Mouse (Mus musculus) ES-Bruce4 (cell line): ENCODE measurements around the gene Vps8. TPM values are rescaled to one million over a fixed set of nuclear protein-coding genes. Genes with fewer than 3 reads are reported as not detected.

ENCODE experiments used
- H3K27ac ChIP-seq: 2 replicates; pipeline ENCODE4 v1.5.1; 2012; ENCODE audit warnings: low read length, inconsistent platforms; ENCODE audit not compliant: insufficient read depth
- H3K27me3 ChIP-seq: 2 replicates; pipeline ENCODE4 v1.6.1; 2012; ENCODE audit warnings: mild to moderate bottlenecking, low read length, inconsistent platforms; ENCODE audit not compliant: control insufficient read depth, poor library complexity, insufficient read depth, severe bottlenecking
- H3K36me3 ChIP-seq: 2 replicates; pipeline ENCODE4 v1.6.1; 2012; ENCODE audit warnings: inconsistent platforms, mild to moderate bottlenecking, low read length, moderate library complexity; ENCODE audit not compliant: control insufficient read depth, poor library complexity, insufficient read depth, severe bottlenecking
- H3K4me1 ChIP-seq: one replicate; pipeline ENCODE4 v1.8.1; 2011; ENCODE audit warnings: low read length; ENCODE audit not compliant: control insufficient read depth, insufficient read depth
- H3K4me3 ChIP-seq: 2 replicates; pipeline ENCODE4 v1.5.1; 2011; ENCODE audit warnings: low read depth, mild to moderate bottlenecking, low read length
- H3K9ac ChIP-seq: 2 replicates; pipeline ENCODE4 v1.6.1; 2012; ENCODE audit warnings: low read depth, mild to moderate bottlenecking, inconsistent platforms; ENCODE audit not compliant: poor library complexity, severe bottlenecking
- H3K9me3 ChIP-seq: replicated peaks from 2 replicates; pipeline ENCODE4 v1.6.1; 2012; ENCODE audit warnings: mild to moderate bottlenecking, low read length, inconsistent platforms; ENCODE audit not compliant: control insufficient read depth, poor library complexity, insufficient read depth, severe bottlenecking
- CTCF ChIP-seq: IDR thresholded peaks from one replicate; pipeline ENCODE4 v1.8.1; 2011; ENCODE audit warnings: low read depth, low read length
- EP300 ChIP-seq: IDR thresholded peaks from 2 replicates; pipeline ENCODE4 v1.6.1; 2011; ENCODE audit warnings: low read depth, low read length; ENCODE audit not compliant: insufficient read depth
- POLR2A ChIP-seq: IDR thresholded peaks from one replicate; pipeline ENCODE4 v1.8.1; 2011; ENCODE audit warnings: low read length; ENCODE audit not compliant: insufficient read depth
- polyA plus RNA-seq: library from polyadenylated mRNA; stranded (reverse); fragments of >200 nt; gene quantifications from 2 replicates; pipeline ENCODE4 v1.2.4, GENCODE M21; 2011; ENCODE audit warnings: low read depth; ENCODE audit not compliant: missing spikeins, insufficient read depth, insufficient read length

Gene Vps8
- polyA plus RNA-seq, 1 experiment = 25.4 TPM

DNA sequence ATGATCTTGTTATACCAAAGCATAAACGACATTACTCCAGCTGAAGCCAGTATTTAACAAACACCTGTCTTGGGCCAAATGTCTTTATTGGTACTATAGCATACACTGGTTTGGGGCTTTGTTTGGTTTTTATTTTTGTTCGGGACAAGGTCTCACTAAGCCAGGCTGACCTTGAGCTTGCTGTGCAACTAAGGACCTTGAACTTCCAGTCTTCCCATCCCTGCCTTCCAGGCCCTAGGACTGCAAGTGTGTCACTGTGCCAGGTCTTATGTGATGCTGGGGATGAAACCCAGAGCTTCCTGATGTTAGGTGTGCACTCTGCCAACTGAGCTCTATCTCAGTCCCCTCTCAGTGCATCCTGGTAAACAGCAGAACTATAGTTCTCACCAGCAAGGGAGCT, 168.6 kb downstream of the Vps8 start:
- Histone ChIP-seq H3K27ac (no peak overlapping the region), H3K36me3 (no peaks in the 10 kb centered on the region), H3K9ac (no peak overlapping the region), H3K4me1 (no peaks in the 10 kb centered on the region), H3K27me3 (no peaks in the 10 kb centered on the region), H3K9me3 (no peaks in the 10 kb centered on the region), H3K4me3 (no peak overlapping the region)
- TF ChIP-seq CTCF (no peak), POLR2A (no peak), EP300 (no peak)

DNA sequence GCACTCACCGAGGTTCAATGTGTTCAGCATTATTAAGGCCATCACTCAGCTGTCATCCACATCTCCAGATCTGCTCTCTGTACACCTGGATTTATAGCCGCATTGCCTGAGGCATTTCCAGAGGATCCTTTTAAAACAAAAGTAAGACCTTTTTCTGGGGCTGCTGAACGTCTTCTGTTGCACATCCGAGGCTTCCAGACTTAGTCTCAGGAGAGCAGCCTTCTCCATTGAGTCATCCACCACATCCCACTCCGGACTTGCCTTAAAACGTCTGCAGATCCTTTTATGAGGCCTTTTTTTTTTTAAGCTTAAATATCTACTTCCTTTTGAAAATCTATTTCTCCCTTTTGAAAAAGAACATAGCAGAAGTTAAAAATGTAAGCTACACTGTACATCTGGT, 172.6 kb downstream of the Vps8 start:
- no peaks in the 10 kb centered on the region for H3K27me3 ChIP-seq
- no peak overlapping the region for H3K9ac ChIP-seq
- no peak for TF ChIP-seq CTCF
- no peak for TF ChIP-seq EP300
- no peak for TF ChIP-seq POLR2A
- H3K4me1 ChIP-seq = no peaks in the 10 kb centered on the region
- no peak overlapping the region for H3K4me3 ChIP-seq
- no peaks in the 10 kb centered on the region for H3K36me3 ChIP-seq
- H3K9me3 ChIP-seq = no peaks in the 10 kb centered on the region
- H3K27ac ChIP-seq = no peak overlapping the region

DNA sequence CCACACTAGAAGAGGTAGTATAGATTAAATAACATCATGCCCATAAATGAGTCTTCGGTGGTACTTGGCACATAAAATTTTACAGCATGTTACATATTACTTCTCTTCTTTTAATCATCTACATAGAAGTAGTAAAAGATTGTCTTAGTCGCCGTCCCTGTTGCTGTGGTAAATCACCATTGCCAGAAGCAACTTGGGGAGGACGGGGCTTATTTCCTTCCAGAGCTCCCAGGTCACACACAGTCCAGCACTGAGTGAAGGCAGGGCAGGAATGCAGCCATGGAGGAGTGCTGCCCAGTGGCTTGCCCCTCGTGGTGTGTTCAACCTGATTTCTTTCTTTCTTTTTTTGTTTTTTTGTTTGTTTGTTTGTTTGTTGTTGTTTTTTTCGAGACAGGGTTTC, 181.4 kb downstream of the Vps8 start:
- TF ChIP-seq EP300 = no peak
- TF ChIP-seq CTCF = no peak
- TF ChIP-seq POLR2A = no peak
- H3K4me3 ChIP-seq = no peak overlapping the region
- no peak overlapping the region for H3K27ac ChIP-seq
- no peaks in the 10 kb centered on the region for H3K36me3 ChIP-seq
- H3K27me3 ChIP-seq = no peaks in the 10 kb centered on the region
- no peaks in the 10 kb centered on the region for H3K9me3 ChIP-seq
- no peak overlapping the region for H3K9ac ChIP-seq
- H3K4me1 ChIP-seq = no peaks in the 10 kb centered on the region

DNA sequence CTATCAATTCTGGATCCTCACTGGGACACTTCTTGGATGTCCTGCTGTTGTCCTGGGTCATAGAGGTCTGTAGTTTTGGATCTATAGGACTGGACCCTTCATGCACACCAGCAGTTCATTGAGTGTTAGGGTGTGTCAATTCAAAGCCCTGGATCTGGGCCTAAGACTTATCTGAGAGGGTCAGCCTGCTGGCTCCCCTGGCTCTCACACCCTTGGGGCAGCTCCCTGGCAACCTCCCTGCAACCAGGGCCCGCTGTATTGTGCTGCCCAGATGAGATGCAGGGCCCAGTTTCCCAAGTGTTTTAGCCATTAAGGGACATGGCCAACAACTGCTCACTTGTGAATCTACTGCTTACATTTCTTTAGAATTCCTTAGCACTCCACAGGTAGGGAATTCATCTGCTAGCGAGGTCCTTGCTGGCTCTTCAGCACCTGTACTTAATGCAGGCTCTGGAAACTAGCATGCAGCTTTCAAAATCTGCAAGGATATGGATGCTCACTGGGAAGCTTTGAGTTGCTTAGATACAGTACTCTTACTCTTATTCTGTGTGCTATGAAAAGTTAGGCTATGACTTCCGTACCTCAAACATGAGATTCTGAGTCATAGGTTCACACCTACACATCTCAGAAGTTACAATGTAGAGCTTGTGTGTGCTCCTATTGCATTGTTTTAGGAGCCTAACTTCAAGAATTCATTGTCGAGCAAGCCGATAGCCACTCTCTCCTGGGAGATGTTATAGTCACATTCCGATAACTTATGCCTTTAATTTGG, 183.5 kb downstream of the Vps8 start:
- Histone ChIP-seq H3K27me3 (no peaks in the 10 kb centered on the region), H3K4me3 (no peak overlapping the region), H3K36me3 (no peaks in the 10 kb centered on the region), H3K9ac (no peak overlapping the region), H3K4me1 (no peaks in the 10 kb centered on the region), H3K27ac (no peak overlapping the region), H3K9me3 (no peaks in the 10 kb centered on the region)
- no peak for TF ChIP-seq POLR2A
- TF ChIP-seq CTCF = no peak
- TF ChIP-seq EP300 = no peak

GRCm38 (mm10) chr16:21607021-21607650, 184.2 kb downstream of the Vps8 start:
- Histone ChIP-seq H3K4me1 (no peaks in the 10 kb centered on the region), H3K27me3 (no peaks in the 10 kb centered on the region), H3K9ac (no peak overlapping the region), H3K9me3 (peaks cover under 1% of the 10 kb centered on the region; the same call in 1 of the 2 replicates), H3K4me3 (no peak overlapping the region), H3K36me3 (no peaks in the 10 kb centered on the region), H3K27ac (no peak overlapping the region)
- TF ChIP-seq POLR2A (no peak), CTCF (no peak), EP300 (no peak)

- H3K27ac ChIP-seq = no peak overlapping the region
- TF ChIP-seq POLR2A (no peak), CTCF (no peak), EP300 (no peak)
- no peak overlapping the region for H3K9ac ChIP-seq
- H3K27me3 ChIP-seq = no peaks in the 10 kb centered on the region
- H3K9me3 ChIP-seq = peaks cover 5% of the 10 kb centered on the region
- H3K36me3 ChIP-seq = no peaks in the 10 kb centered on the region
- H3K4me3 ChIP-seq = no peak overlapping the region
- no peaks in the 10 kb centered on the region for H3K4me1 ChIP-seq
Observed at GRCm38 (mm10) chr16:21607651-21608040, 184.7 kb downstream of the Vps8 start.
